In genomic region chr10:116330458-116330857, GRCm38 (mm10) we compare ENCODE assay signal across 7 mouse cellular contexts. TPM values are rescaled to one million over a fixed set of nuclear protein-coding genes. Genes with fewer than 3 reads are reported as not detected.
A peak's percentile ranks its signal among the peaks of the same experiment; 100 is the strongest.
DNase-seq lines count a peak whose midpoint lies in the region; ATAC-seq and TF ChIP-seq lines count a peak whose summit lies in the region.

No protein-coding gene starts in this region.

- peak overlapping the region; percentile 29; the same call in 1 of the 2 replicates for H3K4me3 ChIP-seq in gastrocnemius, adult 2 months
- 0 out of 2 replicates have a peak overlapping the region, but pooled peaks have one; percentile 16 for H3K4me3 ChIP-seq in intestine, embryonic 14.5 days (ENCODE audit: low read depth, low read length)

- ATAC-seq in activated CD4-positive, CD25-positive, alpha-beta regulatory T cell, adult 4 months, result peak; percentile 63
- 0 out of 2 replicates have a peak, but pooled peaks have one; percentile 61 for ATAC-seq in intestine, embryonic 14.5 days (replicated peaks; ENCODE audit: low FRiP score, low TSS enrichment, low read depth)

- no peaks in the 10 kb centered on the region for H3K4me1 ChIP-seq in intestine, embryonic 14.5 days (replicated peaks; ENCODE audit: control insufficient read depth, insufficient read depth, low read length)

- H3K4me2 ChIP-seq in intestine, embryonic 14.5 days (ENCODE audit: low read length), result peak overlapping the region; percentile 44

- peak; percentile 93 for TF ChIP-seq CTCF in gastrocnemius, adult 2 months (IDR thresholded peaks at IDR 0.05)

- 17% methylated on average over 5 of the region's 5 CpGs for WGBS in intestine, embryonic 14.5 days

- no peak overlapping the region for H3K9ac ChIP-seq in intestine, embryonic 14.5 days (ENCODE audit: low read length)

- H3K27me3 ChIP-seq in intestine, embryonic 14.5 days (replicated peaks; ENCODE audit: control insufficient read depth, insufficient read depth, low read length), result no peaks in the 10 kb centered on the region

- no peak overlapping the region for H3K27ac ChIP-seq in gastrocnemius, adult 2 months
- no peak overlapping the region for H3K27ac ChIP-seq in intestine, embryonic 14.5 days (ENCODE audit: low read depth)

- H3K9me3 ChIP-seq in intestine, embryonic 14.5 days (ENCODE audit: control insufficient read depth, low read length), result 0 out of 2 replicates have a peak, but pooled peaks cover 3% of the 10 kb centered on the region

- H3K36me3 ChIP-seq in intestine, embryonic 14.5 days (ENCODE audit: control insufficient read depth, insufficient read depth, low read length), result no peaks in the 10 kb centered on the region

- intact Hi-C loops in gastrocnemius, adult 2 months (cut with DNase I), result loop anchor here (2.0 to 10.0 kb wide), 4 partner anchors 144 to 884 kb away; partner anchors contain the start of gene Kcnmb4

- peak; percentile 79 to 88 for DNase-seq in cerebellum, postnatal 36 days
- peak; percentile 78 for DNase-seq in gastrocnemius, adult 2 months
- DNase-seq in intestine, embryonic 14.5 days (ENCODE audit: low spot score), result peak; percentile 81
- DNase-seq in left cerebral cortex, adult 9 months (ENCODE audit: low spot score in 2 of 2), result peak; percentile 6 to 77
- peak; percentile 87 for DNase-seq in mesoderm, embryonic 11.5 days (ENCODE audit: low read depth, low spot score)
- DNase-seq in skeletal muscle tissue, adult 2 months (ENCODE audit: low read depth, low spot score), result peak; percentile 46

RNA-seq across cellular contexts. Expression of gene Ptprb, which starts 55.1 kb away (rescaled TPM):
- polyA plus RNA-seq in activated CD4-positive, CD25-positive, alpha-beta regulatory T cell, adult 4 months (2017; shearing (Covaris generic)), result under 1 TPM in 1 of 2 experiments, not detected in 1; 0.12 TPM
- total RNA-seq in gastrocnemius, adult 2 months (2021), result 10 to 100 TPM; 22.3 to 32.2 TPM
- 5.5 and 5.8 TPM in 2 replicates for polyA plus RNA-seq in intestine, embryonic 14.5 days (2014; fragmentation: Nextera tagmentation; extraction: Ambion mirVana)
